Mouse (Mus musculus): Measurements from ENCODE around the gene 9530077C05Rik. TPM values are rescaled to one million over a fixed set of nuclear protein-coding genes. Genes with fewer than 3 reads are reported as not detected.

Gene 9530077C05Rik
- polyA plus RNA-seq, 1 experiment from 2014 or later, result 7.5 TPM

Other genes starting within 250 kb of the 9530077C05Rik start
- 0.26 TPM in 1 of 2 replicates, not detected in the other for gene Zfp872, start 223.4 kb upstream of the 9530077C05Rik start, polyA plus RNA-seq (2016; fragmentation: Nextera tagmentation; extraction: Ambion mirVana)
- gene Zfp809, start 185.8 kb upstream of the 9530077C05Rik start, polyA plus RNA-seq (2016; fragmentation: Nextera tagmentation; extraction: Ambion mirVana), result 10.5 and 11.5 TPM in 2 replicates
- gene Zfp599, start 151.6 kb upstream of the 9530077C05Rik start, polyA plus RNA-seq (2016; fragmentation: Nextera tagmentation; extraction: Ambion mirVana), result 6.5 and 6.9 TPM in 2 replicates
- gene Zfp810, start 103.9 kb upstream of the 9530077C05Rik start, polyA plus RNA-seq (2016; fragmentation: Nextera tagmentation; extraction: Ambion mirVana), result 39.0 and 40.3 TPM in 2 replicates
- 28.0 and 28.6 TPM in 2 replicates for gene Anln, start 22.3 kb upstream of the 9530077C05Rik start, polyA plus RNA-seq (2016; fragmentation: Nextera tagmentation; extraction: Ambion mirVana)
- not detected in 2 replicates for gene Gm17545, start 42.8 kb downstream of the 9530077C05Rik start, polyA plus RNA-seq (2016; fragmentation: Nextera tagmentation; extraction: Ambion mirVana)
- 63.8 and 66.5 TPM in 2 replicates for gene Rp9, start 58.2 kb downstream of the 9530077C05Rik start, polyA plus RNA-seq (2016; fragmentation: Nextera tagmentation; extraction: Ambion mirVana)
- 19.5 and 21.5 TPM in 2 replicates for gene Bbs9, start 64.2 kb downstream of the 9530077C05Rik start, polyA plus RNA-seq (2016; fragmentation: Nextera tagmentation; extraction: Ambion mirVana)

Data from hindbrain, embryonic 12.5 days (tissue).